Mouse (Mus musculus) layer of hippocampus, adult 2 months (tissue): ENCODE measurements around the gene Olfm2. TPM values are rescaled to one million over a fixed set of nuclear protein-coding genes. Genes with fewer than 3 reads are reported as not detected.

Source experiments
- DNase-seq, 2 experiments: peaks; one replicate each; pipeline ENCODE4 v3.0.0; 2022; ENCODE audit warnings: low spot score in 2 of 2
- H3K27ac ChIP-seq: fragments of 200-600 bp; 2 replicates; pipeline ENCODE4 v1.8.1; 2022
- H3K4me3 ChIP-seq: fragments of 200-600 bp; 2 replicates; pipeline ENCODE4 v1.8.1; 2022; ENCODE audit warnings: mild to moderate bottlenecking
- CTCF ChIP-seq: fragments of 200-600 bp; conservative IDR thresholded peaks from 2 replicates; pipeline ENCODE4 v1.8.1; 2022; ENCODE audit warnings: antibody characterized with exemption, mild to moderate bottlenecking, moderate library complexity
- total RNA-seq, 2 experiments: library from RNA; stranded (reverse); gene quantifications; 2 replicates each; pipeline ENCODE4 v1.2.3; 2021

Olfm2 gene
- total RNA-seq, 2 experiments from 2014 or later = 31.6 to 37.6 TPM

- H3K4me3 ChIP-seq = no peak overlapping the region
- peak overlapping the region; percentile 43; the same call in 1 of the 2 replicates for H3K27ac ChIP-seq
- no peak for DNase-seq
- TF ChIP-seq CTCF = peak; percentile 27
These were observed 64.4 kb downstream of the Olfm2 start for GRCm38 (mm10) chr9:20681546-20682388.

- no peak for TF ChIP-seq CTCF
- no peak for DNase-seq
- Histone ChIP-seq H3K4me3 (no peak overlapping the region), H3K27ac (no peak overlapping the region)
These were observed 65.7 kb downstream of the Olfm2 start for GRCm38 (mm10) chr9:20680378-20680958.

- no peak for TF ChIP-seq CTCF
- no peak overlapping the region for H3K4me3 ChIP-seq
- DNase-seq = no peak
- H3K27ac ChIP-seq = no peak overlapping the region
These were observed 68.3 kb downstream of the Olfm2 start for GRCm38 (mm10) chr9:20677892-20678291.

GRCm38 (mm10) chr9:20672047-20672446 is 74.1 kb downstream of the Olfm2 start:
- Histone ChIP-seq H3K4me3 (no peak overlapping the region), H3K27ac (no peak overlapping the region)
- TF ChIP-seq CTCF = no peak
- DNase-seq = no peak

- no peak overlapping the region for H3K4me3 ChIP-seq
- DNase-seq = no peak
- TF ChIP-seq CTCF = no peak
- no peak overlapping the region for H3K27ac ChIP-seq
These were observed 78.1 kb downstream of the Olfm2 start for GRCm38 (mm10) chr9:20668065-20668464.

- no peak overlapping the region; the same call in 1 of the 2 replicates for H3K27ac ChIP-seq
- no peak for DNase-seq
- TF ChIP-seq CTCF = no peak
- no peak overlapping the region for H3K4me3 ChIP-seq
These were observed 79.6 kb downstream of the Olfm2 start for GRCm38 (mm10) chr9:20666510-20667034.

GRCm38 (mm10) chr9:20665925-20666324 is 80.2 kb downstream of the Olfm2 start:
- no peak overlapping the region for H3K4me3 ChIP-seq
- DNase-seq = no peak
- H3K27ac ChIP-seq = peak overlapping the region; percentile 86
- TF ChIP-seq CTCF = no peak

GRCm38 (mm10) chr9:20664982-20665637 is 81.0 kb downstream of the Olfm2 start:
- peak overlapping the region; percentile 86 for H3K27ac ChIP-seq
- no peak for DNase-seq
- H3K4me3 ChIP-seq = no peak overlapping the region
- TF ChIP-seq CTCF = no peak

- Histone ChIP-seq H3K27ac (peak overlapping the region; percentile 86), H3K4me3 (no peak overlapping the region; the same call in 1 of the 2 replicates)
- peak; percentile 42 for TF ChIP-seq CTCF
- peak; percentile 65 to 69 for DNase-seq
These were observed 81.8 kb downstream of the Olfm2 start for GRCm38 (mm10) chr9:20664366-20664765.

- no peak overlapping the region; the same call in 1 of the 2 replicates for H3K4me3 ChIP-seq
- no peak for TF ChIP-seq CTCF
- H3K27ac ChIP-seq = peak overlapping the region; percentile 86
These were observed 82.2 kb downstream of the Olfm2 start for GRCm38 (mm10) chr9:20663956-20664355.

GRCm38 (mm10) chr9:20662874-20663273 is 83.3 kb downstream of the Olfm2 start:
- H3K4me3 ChIP-seq = no peak overlapping the region
- peak overlapping the region; percentile 86 for H3K27ac ChIP-seq
- TF ChIP-seq CTCF = no peak
- DNase-seq = no peak

More at GRCm38 (mm10) chr9:20663956-20664355, 82.2 kb downstream of the Olfm2 start:
- peak; percentile 62 to 75 for DNase-seq

- H3K27ac ChIP-seq = peak overlapping the region; percentile 86
- TF ChIP-seq CTCF = peak; percentile 97
- no peak overlapping the region for H3K4me3 ChIP-seq
- peak; percentile 69 to 84 for DNase-seq
These were observed 83.8 kb downstream of the Olfm2 start for GRCm38 (mm10) chr9:20662325-20662724.

GRCm38 (mm10) chr9:20657546-20657945 is 88.6 kb downstream of the Olfm2 start:
- Histone ChIP-seq H3K4me3 (no peak overlapping the region), H3K27ac (peak overlapping the region; percentile 51; the same call in 1 of the 2 replicates)
- no peak for TF ChIP-seq CTCF
- DNase-seq = no peak
